ENCODE assay signal across 8 mouse cellular contexts in genomic region chr7:27596586-27597503, GRCm38 (mm10). TPM values are rescaled to one million over a fixed set of nuclear protein-coding genes. Genes with fewer than 3 reads are reported as not detected.
A peak's percentile ranks its signal among the peaks of the same experiment; 100 is the strongest.
DNase-seq lines count a peak whose midpoint lies in the region; ATAC-seq and TF ChIP-seq lines count a peak whose summit lies in the region.

No protein-coding gene starts in this region.

- TF ChIP-seq POLR2A in limb, embryonic 14.5 days (IDR thresholded peaks at IDR 0.05; ENCODE audit: borderline replicate concordance, extremely low read depth, insufficient read depth, insufficient read length): no peak

- peak overlapping the region; percentile 73 for H3K27ac ChIP-seq in embryonic facial prominence, embryonic 12.5 days
- H3K27ac ChIP-seq in heart, postnatal 0 days (ENCODE audit: low read depth): peak overlapping the region; percentile 66
- H3K27ac ChIP-seq in limb, embryonic 14.5 days (replicated peaks; ENCODE audit: low read depth, low read length): peak overlapping the region; percentile 68

- H3K9me3 ChIP-seq in embryonic facial prominence, embryonic 12.5 days: no peaks in the 10 kb centered on the region
- no peaks in the 10 kb centered on the region for H3K9me3 ChIP-seq in heart, postnatal 0 days (replicated peaks; ENCODE audit: control insufficient read depth, low read length)
- no peaks in the 10 kb centered on the region for H3K9me3 ChIP-seq in limb, embryonic 14.5 days (ENCODE audit: control insufficient read depth, low read length)

- WGBS in embryonic facial prominence, embryonic 12.5 days: 58% methylated on average over 10 of the region's 10 CpGs
- 25% methylated on average over 10 of the region's 10 CpGs for WGBS in heart, postnatal 0 days
- WGBS in limb, embryonic 14.5 days: 55% methylated on average over 10 of the region's 10 CpGs

- H3K4me3 ChIP-seq in embryonic facial prominence, embryonic 12.5 days: no peak overlapping the region
- H3K4me3 ChIP-seq in heart, postnatal 0 days (ENCODE audit: low read depth, low read length): 0 out of 2 replicates have a peak overlapping the region, but pooled peaks have one; percentile 5
- no peak overlapping the region for H3K4me3 ChIP-seq in limb, embryonic 14.5 days (replicated peaks; ENCODE audit: low read length)

- 0 out of 2 replicates have a peak overlapping the region, but pooled peaks have one; percentile 12 for H3K4me2 ChIP-seq in embryonic facial prominence, embryonic 12.5 days (replicated peaks)
- peak overlapping the region; percentile 26 for H3K4me2 ChIP-seq in heart, postnatal 0 days (ENCODE audit: low read depth, low read length)
- no peak overlapping the region; the same call in 1 of the 2 replicates for H3K4me2 ChIP-seq in limb, embryonic 14.5 days (replicated peaks; ENCODE audit: low read depth, low read length, severe bottlenecking)

- peak; percentile 54 for DNase-seq in cerebellum, adult 11-12 months
- peak; percentile 35 for DNase-seq in heart, postnatal 0 days (ENCODE audit: low spot score)
- DNase-seq in limb, embryonic 14.5 days (ENCODE audit: low spot score): no peak
- DNase-seq in ovary, postnatal 14 days (ENCODE audit: low spot score): peak; percentile 49
- DNase-seq in left cerebral cortex, adult 18-20 months (ENCODE audit: low spot score in 2 of 2): no peak

- ATAC-seq in cerebellum, adult (ENCODE audit: insufficient number of reproducible peaks, low FRiP score, low TSS enrichment): no peak
- ATAC-seq in embryonic facial prominence, embryonic 12.5 days (ENCODE audit: insufficient number of reproducible peaks, insufficient read depth, low FRiP score, low TSS enrichment): no peak
- ATAC-seq in heart, postnatal 0 days (ENCODE audit: insufficient read depth, low read depth): peak; percentile 15; the same call in 1 of the 2 replicates
- ATAC-seq in limb, embryonic 14.5 days (ENCODE audit: low FRiP score, low read depth): no peak
- no peak for ATAC-seq in granulocyte monocyte progenitor cell, adult 5-6 weeks (replicated peaks; ENCODE audit: poor library complexity, severe bottlenecking)

- H3K36me3 ChIP-seq in embryonic facial prominence, embryonic 12.5 days: peaks cover 5% of the 10 kb centered on the region; the same call in 1 of the 2 replicates
- no peaks in the 10 kb centered on the region for H3K36me3 ChIP-seq in heart, postnatal 0 days (replicated peaks; ENCODE audit: control insufficient read depth, insufficient read depth, low read length)
- 0 out of 2 replicates have a peak, but pooled peaks cover 2% of the 10 kb centered on the region for H3K36me3 ChIP-seq in limb, embryonic 14.5 days (ENCODE audit: control insufficient read depth, insufficient read depth, low read length)

- no peaks in the 10 kb centered on the region for H3K27me3 ChIP-seq in embryonic facial prominence, embryonic 12.5 days
- no peaks in the 10 kb centered on the region for H3K27me3 ChIP-seq in heart, postnatal 0 days (ENCODE audit: control insufficient read depth, insufficient read depth, low read length)
- no peaks in the 10 kb centered on the region for H3K27me3 ChIP-seq in limb, embryonic 14.5 days (ENCODE audit: control insufficient read depth, insufficient read depth, low read length)

- 0 out of 2 replicates have a peak overlapping the region, but pooled peaks have one; percentile 5 for H3K9ac ChIP-seq in embryonic facial prominence, embryonic 12.5 days
- peak overlapping the region; percentile 39; the same call in 1 of the 2 replicates for H3K9ac ChIP-seq in heart, postnatal 0 days (replicated peaks; ENCODE audit: low read depth, low read length)
- H3K9ac ChIP-seq in limb, embryonic 14.5 days (ENCODE audit: low read depth, low read length, severe bottlenecking): peak overlapping the region; percentile 40

- no peak for TF ChIP-seq CTCF in heart, postnatal 0 days (IDR thresholded peaks at IDR 0.05; ENCODE audit: low read depth)

- peaks cover 31% of the 10 kb centered on the region for H3K4me1 ChIP-seq in embryonic facial prominence, embryonic 12.5 days
- peaks cover 71% of the 10 kb centered on the region for H3K4me1 ChIP-seq in heart, postnatal 0 days (ENCODE audit: control insufficient read depth, insufficient read depth)
- H3K4me1 ChIP-seq in limb, embryonic 14.5 days (ENCODE audit: control insufficient read depth, insufficient read depth, low read length): peaks cover 21% of the 10 kb centered on the region; the same call in 1 of the 2 replicates

- no peak for TF ChIP-seq EP300 in heart, postnatal 0 days (IDR thresholded peaks at IDR 0.05; ENCODE audit: low read depth)

RNA-seq across cellular contexts. Expression of gene Akt2, which starts 5.5 kb away (rescaled TPM):
- polyA plus RNA-seq in embryonic facial prominence, embryonic 12.5 days (2016; fragmentation: Nextera tagmentation; extraction: Ambion mirVana): 114 and 115 TPM in 2 replicates
- 129 and 138 TPM in 2 replicates for total RNA-seq in heart, postnatal 0 days (2014; rRNA removed; ENCODE audit: low replicate concordance)
- polyA plus RNA-seq in heart, postnatal 0 days (2015; fragmentation: Nextera tagmentation; extraction: Ambion mirVana): 74.0 and 80.5 TPM in 2 replicates
- polyA plus RNA-seq in limb, embryonic 14.5 days (2012; rRNA removed): 96.6 and 110 TPM in 2 replicates
- polyA plus RNA-seq in limb, embryonic 14.5 days (2014; fragmentation: Nextera tagmentation; extraction: Ambion mirVana): 112 and 119 TPM in 2 replicates
- total RNA-seq in left cerebral cortex, adult 18-20 months (2021): 100 to 1,000 TPM; 103 to 113 TPM
- 36.1 and 48.5 TPM in 2 replicates for total RNA-seq in granulocyte monocyte progenitor cell, adult 5-6 weeks (2014; fragmentation: Nextera tagmentation)
- total RNA-seq in granulocyte monocyte progenitor cell, adult 5-6 weeks (2017): 43.7 and 45.4 TPM in 2 replicates

RNA-seq across cellular contexts. Expression of gene 2310022A10Rik, which starts 43.8 kb away (rescaled TPM):
- polyA plus RNA-seq in embryonic facial prominence, embryonic 12.5 days (2016; fragmentation: Nextera tagmentation; extraction: Ambion mirVana): 33.5 and 35.8 TPM in 2 replicates
- 3.8 and 21.3 TPM in 2 replicates for total RNA-seq in heart, postnatal 0 days (2014; rRNA removed; ENCODE audit: low replicate concordance)
- 39.7 and 41.8 TPM in 2 replicates for polyA plus RNA-seq in heart, postnatal 0 days (2015; fragmentation: Nextera tagmentation; extraction: Ambion mirVana)
- polyA plus RNA-seq in limb, embryonic 14.5 days (2012; rRNA removed): 39.8 and 49.0 TPM in 2 replicates
- 27.0 and 27.4 TPM in 2 replicates for polyA plus RNA-seq in limb, embryonic 14.5 days (2014; fragmentation: Nextera tagmentation; extraction: Ambion mirVana)
- 10 to 100 TPM; 30.5 to 33.0 TPM for total RNA-seq in left cerebral cortex, adult 18-20 months (2021)
- 16.9 and 18.4 TPM in 2 replicates for total RNA-seq in granulocyte monocyte progenitor cell, adult 5-6 weeks (2014; fragmentation: Nextera tagmentation)
- 4.7 and 6.6 TPM in 2 replicates for total RNA-seq in granulocyte monocyte progenitor cell, adult 5-6 weeks (2017)

RNA-seq across cellular contexts. Expression of gene Pld3, which starts 43.8 kb away (rescaled TPM):
- polyA plus RNA-seq in embryonic facial prominence, embryonic 12.5 days (2016; fragmentation: Nextera tagmentation; extraction: Ambion mirVana): 68.1 and 77.9 TPM in 2 replicates
- 37.3 and 58.5 TPM in 2 replicates for total RNA-seq in heart, postnatal 0 days (2014; rRNA removed; ENCODE audit: low replicate concordance)
- polyA plus RNA-seq in heart, postnatal 0 days (2015; fragmentation: Nextera tagmentation; extraction: Ambion mirVana): 38.9 and 43.8 TPM in 2 replicates
- polyA plus RNA-seq in limb, embryonic 14.5 days (2012; rRNA removed): 147 and 193 TPM in 2 replicates
- 110 and 114 TPM in 2 replicates for polyA plus RNA-seq in limb, embryonic 14.5 days (2014; fragmentation: Nextera tagmentation; extraction: Ambion mirVana)
- 100 to 1,000 TPM; 750 TPM for total RNA-seq in left cerebral cortex, adult 18-20 months (2021)
- total RNA-seq in granulocyte monocyte progenitor cell, adult 5-6 weeks (2014; fragmentation: Nextera tagmentation): 3.8 and 10.6 TPM in 2 replicates
- 3.8 and 6.3 TPM in 2 replicates for total RNA-seq in granulocyte monocyte progenitor cell, adult 5-6 weeks (2017)

RNA-seq across cellular contexts. Expression of gene Ttc9b, which starts 56.9 kb away (rescaled TPM):
- polyA plus RNA-seq in embryonic facial prominence, embryonic 12.5 days (2016; fragmentation: Nextera tagmentation; extraction: Ambion mirVana): 2.5 and 3.6 TPM in 2 replicates
- not detected in 2 replicates for total RNA-seq in heart, postnatal 0 days (2014; rRNA removed; ENCODE audit: low replicate concordance)
- not detected in 2 replicates for polyA plus RNA-seq in heart, postnatal 0 days (2015; fragmentation: Nextera tagmentation; extraction: Ambion mirVana)
- 0.14 and 0.24 TPM in 2 replicates for polyA plus RNA-seq in limb, embryonic 14.5 days (2012; rRNA removed)
- 0.10 and 0.21 TPM in 2 replicates for polyA plus RNA-seq in limb, embryonic 14.5 days (2014; fragmentation: Nextera tagmentation; extraction: Ambion mirVana)
- total RNA-seq in left cerebral cortex, adult 18-20 months (2021): 10 to 100 TPM; 88.9 to 93.4 TPM
- total RNA-seq in granulocyte monocyte progenitor cell, adult 5-6 weeks (2014; fragmentation: Nextera tagmentation): not detected in 2 replicates
- not detected in 2 replicates for total RNA-seq in granulocyte monocyte progenitor cell, adult 5-6 weeks (2017)

Comparison
In these comparisons a context has a peak if more than half of its experiments do, and no peak if none do; other contexts are left out.
1. DNase-seq: peak in cerebellum, adult 11-12 months (single experiment), heart, postnatal 0 days (single experiment) and ovary, postnatal 14 days (single experiment); none in limb, embryonic 14.5 days (single experiment) and left cerebral cortex, adult 18-20 months (0 of 2).
2. RNA of gene Pld3, which starts 43.8 kb away (total RNA-seq): 750 TPM in left cerebral cortex, adult 18-20 months; 37.3 to 58.5 TPM in heart, postnatal 0 days and 3.8 to 10.6 TPM in granulocyte monocyte progenitor cell, adult 5-6 weeks; every median in the first group is over 10 times any median in the second.
3. Peak in every context shown above with its lines, with median percentiles within 50 percentile points of each other: H3K27ac ChIP-seq and H3K9ac ChIP-seq.